In the genomic region with DNA sequence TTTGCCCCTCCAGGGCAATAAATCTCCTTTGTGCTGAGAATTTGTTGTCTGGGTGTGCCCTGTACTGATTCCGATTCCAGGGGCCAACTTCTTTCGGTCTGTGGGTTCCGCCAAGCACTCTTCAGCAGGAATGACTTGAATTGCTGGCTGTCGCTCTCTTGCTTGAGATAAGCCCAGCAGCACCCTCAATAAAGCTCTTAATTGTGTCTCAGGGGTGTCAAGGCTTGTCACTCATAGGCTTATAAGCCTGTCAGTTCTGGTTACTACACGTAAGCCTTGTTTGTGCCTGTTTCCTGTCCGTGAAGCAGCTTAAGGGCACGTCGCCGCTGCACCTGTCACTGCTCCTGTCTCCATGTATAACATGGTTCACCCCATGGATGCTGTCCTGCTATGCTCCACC, we compare ENCODE assay signal across 12 mouse cellular contexts. TPM values are rescaled to one million over a fixed set of nuclear protein-coding genes. Genes with fewer than 3 reads are reported as not detected.
DNase-seq lines count a peak whose midpoint lies in the region; ATAC-seq and TF ChIP-seq lines count a peak whose summit lies in the region.
"Had no signal": no experiment of that assay in that cellular context is flagged by ENCODE, and none has a peak within 500 bp of the region (broad histone marks: within the 10 kb centered on the region; RNA-seq: fewer than 3 reads in every experiment).

No protein-coding gene starts in this region.

- 62% methylated on average over 9 of the region's 9 CpGs for WGBS in forebrain, embryonic 13.5 days
- WGBS in forebrain, embryonic 15.5 days = 55% methylated on average over 9 of the region's 9 CpGs
- 58% methylated on average over 9 of the region's 9 CpGs for WGBS in hindbrain, embryonic 14.5 days
- WGBS in hindbrain, postnatal 0 days = 59% methylated on average over 9 of the region's 9 CpGs
- WGBS in midbrain, embryonic 11.5 days = 46% methylated on average over 9 of the region's 9 CpGs
- WGBS in midbrain, embryonic 10.5 days = 65% methylated on average over 9 of the region's 9 CpGs
- 43% methylated on average over 9 of the region's 9 CpGs for WGBS in stomach, embryonic 16.5 days

- H3K4me1 ChIP-seq in forebrain, embryonic 13.5 days = peaks cover 5% of the 10 kb centered on the region; the same call in 1 of the 2 replicates
- peaks cover 6% of the 10 kb centered on the region; the same call in 1 of the 2 replicates for H3K4me1 ChIP-seq in forebrain, embryonic 15.5 days
- H3K4me1 ChIP-seq in hindbrain, embryonic 14.5 days (replicated peaks; ENCODE audit: control insufficient read depth, insufficient read depth, low read length) = peaks cover 3% of the 10 kb centered on the region; the same call in 1 of the 2 replicates
- no peaks in the 10 kb centered on the region for H3K4me1 ChIP-seq in hindbrain, postnatal 0 days (ENCODE audit: insufficient read depth, low read length)
- H3K4me1 ChIP-seq in midbrain, embryonic 11.5 days (ENCODE audit: control insufficient read depth, insufficient read depth, low read length) = peaks cover 5% of the 10 kb centered on the region
- H3K4me1 ChIP-seq in midbrain, embryonic 10.5 days = peaks cover 8% of the 10 kb centered on the region
- H3K4me1 ChIP-seq in stomach, embryonic 16.5 days (ENCODE audit: control insufficient read depth, insufficient read depth, low read length) = 0 out of 2 replicates have a peak, but pooled peaks cover 1% of the 10 kb centered on the region

- peak overlapping the region; percentile 4; the same call in 1 of the 2 replicates for H3K4me2 ChIP-seq in forebrain, embryonic 13.5 days
- no peak overlapping the region for H3K4me2 ChIP-seq in forebrain, embryonic 15.5 days (replicated peaks)
- 0 out of 2 replicates have a peak overlapping the region, but pooled peaks have one; percentile 1 for H3K4me2 ChIP-seq in hindbrain, embryonic 14.5 days (replicated peaks)
- no peak overlapping the region for H3K4me2 ChIP-seq in hindbrain, postnatal 0 days (ENCODE audit: low read depth, low read length)
- no peak overlapping the region for H3K4me2 ChIP-seq in midbrain, embryonic 11.5 days
- H3K4me2 ChIP-seq in stomach, embryonic 16.5 days (ENCODE audit: low read depth, low read length) = 0 out of 2 replicates have a peak overlapping the region, but pooled peaks have one; percentile 3

- H3K27me3 ChIP-seq in forebrain, embryonic 13.5 days = no peaks in the 10 kb centered on the region
- no peaks in the 10 kb centered on the region for H3K27me3 ChIP-seq in forebrain, embryonic 15.5 days
- H3K27me3 ChIP-seq in hindbrain, embryonic 14.5 days (ENCODE audit: control insufficient read depth, insufficient read depth, low read length) = no peaks in the 10 kb centered on the region
- no peaks in the 10 kb centered on the region for H3K27me3 ChIP-seq in hindbrain, postnatal 0 days (ENCODE audit: insufficient read depth, low read length)
- H3K27me3 ChIP-seq in midbrain, embryonic 11.5 days (ENCODE audit: control insufficient read depth, insufficient read depth, low read length) = no peaks in the 10 kb centered on the region
- H3K27me3 ChIP-seq in midbrain, embryonic 10.5 days (ENCODE audit: low read depth, poor library complexity, severe bottlenecking) = no peaks in the 10 kb centered on the region
- no peaks in the 10 kb centered on the region for H3K27me3 ChIP-seq in stomach, embryonic 16.5 days (ENCODE audit: control insufficient read depth, insufficient read depth, low read length)

- no peak for TF ChIP-seq CTCF in hindbrain, postnatal 0 days (IDR thresholded peaks at IDR 0.05; ENCODE audit: low read depth)

- intact Hi-C loops in left cerebral cortex, postnatal 14 days (cut with DNase I) = no loop called here

- H3K9me3 ChIP-seq in forebrain, embryonic 13.5 days (replicated peaks) = no peaks in the 10 kb centered on the region
- no peaks in the 10 kb centered on the region for H3K9me3 ChIP-seq in forebrain, embryonic 15.5 days
- no peaks in the 10 kb centered on the region for H3K9me3 ChIP-seq in hindbrain, embryonic 14.5 days (ENCODE audit: control insufficient read depth, low read length)
- no peaks in the 10 kb centered on the region for H3K9me3 ChIP-seq in hindbrain, postnatal 0 days (ENCODE audit: low read length)
- H3K9me3 ChIP-seq in midbrain, embryonic 11.5 days (ENCODE audit: control insufficient read depth, low read length) = no peaks in the 10 kb centered on the region
- H3K9me3 ChIP-seq in midbrain, embryonic 10.5 days (replicated peaks) = no peaks in the 10 kb centered on the region
- no peaks in the 10 kb centered on the region for H3K9me3 ChIP-seq in stomach, embryonic 16.5 days (replicated peaks; ENCODE audit: control insufficient read depth, low read length)
- H3K9me3 ChIP-seq: G1E had no signal

- H3K36me3 ChIP-seq in forebrain, embryonic 13.5 days (ENCODE audit: poor library complexity, severe bottlenecking) = no peaks in the 10 kb centered on the region
- no peaks in the 10 kb centered on the region for H3K36me3 ChIP-seq in forebrain, embryonic 15.5 days
- no peaks in the 10 kb centered on the region for H3K36me3 ChIP-seq in hindbrain, embryonic 14.5 days (replicated peaks; ENCODE audit: control insufficient read depth, insufficient read depth)
- H3K36me3 ChIP-seq in hindbrain, postnatal 0 days (ENCODE audit: insufficient read depth, low read length) = no peaks in the 10 kb centered on the region
- no peaks in the 10 kb centered on the region for H3K36me3 ChIP-seq in midbrain, embryonic 11.5 days (ENCODE audit: control insufficient read depth, insufficient read depth, low read length)
- H3K36me3 ChIP-seq in midbrain, embryonic 10.5 days = no peaks in the 10 kb centered on the region
- no peaks in the 10 kb centered on the region for H3K36me3 ChIP-seq in stomach, embryonic 16.5 days (ENCODE audit: control insufficient read depth, insufficient read depth, low read length)
- H3K36me3 ChIP-seq: G1E had no signal

- no peak for DNase-seq in hindbrain, embryonic 14.5 days (ENCODE audit: low spot score)
- DNase-seq in hindbrain, postnatal 0 days (ENCODE audit: low spot score) = no peak
- no peak for DNase-seq in midbrain, embryonic 11.5 days (ENCODE audit: low spot score, missing footprints)
- DNase-seq in midbrain, embryonic 10.5 days (ENCODE audit: low spot score) = no peak
- DNase-seq in left cerebral cortex, postnatal 14 days (ENCODE audit: low spot score in 2 of 2) = no peak
- DNase-seq: kidney, postnatal 4 days; thymus, postnatal 25 days had no signal

- no peak overlapping the region for H3K27ac ChIP-seq in forebrain, embryonic 13.5 days
- no peak overlapping the region for H3K27ac ChIP-seq in forebrain, embryonic 15.5 days (replicated peaks)
- no peak overlapping the region for H3K27ac ChIP-seq in hindbrain, embryonic 14.5 days
- H3K27ac ChIP-seq in hindbrain, postnatal 0 days = no peak overlapping the region
- H3K27ac ChIP-seq in midbrain, embryonic 11.5 days (ENCODE audit: low read depth, low read length) = no peak overlapping the region
- H3K27ac ChIP-seq in midbrain, embryonic 10.5 days (replicated peaks) = no peak overlapping the region; the same call in 1 of the 2 replicates
- H3K27ac ChIP-seq in stomach, embryonic 16.5 days (ENCODE audit: low read length) = 0 out of 2 replicates have a peak overlapping the region, but pooled peaks have one; percentile 11
- H3K27ac ChIP-seq: macrophage had no signal

- ATAC-seq in forebrain, embryonic 13.5 days = peak; percentile 10; the same call in 1 of the 2 replicates
- ATAC-seq in forebrain, embryonic 15.5 days (replicated peaks) = no peak
- ATAC-seq in hindbrain, embryonic 14.5 days (ENCODE audit: low FRiP score) = 0 out of 2 replicates have a peak, but pooled peaks have one; percentile 6
- ATAC-seq in hindbrain, postnatal 0 days = no peak
- ATAC-seq in midbrain, embryonic 11.5 days (ENCODE audit: low FRiP score) = peak; percentile 49; the same call in 1 of the 2 replicates
- ATAC-seq in stomach, embryonic 16.5 days (ENCODE audit: insufficient read depth, low FRiP score) = no peak

- no peak overlapping the region for H3K9ac ChIP-seq in forebrain, embryonic 13.5 days
- no peak overlapping the region for H3K9ac ChIP-seq in forebrain, embryonic 15.5 days (replicated peaks)
- no peak overlapping the region for H3K9ac ChIP-seq in hindbrain, embryonic 14.5 days
- H3K9ac ChIP-seq in hindbrain, postnatal 0 days (replicated peaks; ENCODE audit: low read length) = no peak overlapping the region
- H3K9ac ChIP-seq in midbrain, embryonic 11.5 days (ENCODE audit: low read length) = no peak overlapping the region
- H3K9ac ChIP-seq in stomach, embryonic 16.5 days (ENCODE audit: low read length) = no peak overlapping the region

- H3K4me3 ChIP-seq in forebrain, embryonic 13.5 days = no peak overlapping the region
- H3K4me3 ChIP-seq in forebrain, embryonic 15.5 days = no peak overlapping the region
- no peak overlapping the region for H3K4me3 ChIP-seq in hindbrain, embryonic 14.5 days (replicated peaks; ENCODE audit: low read length)
- H3K4me3 ChIP-seq in hindbrain, postnatal 0 days (ENCODE audit: low read length) = no peak overlapping the region
- H3K4me3 ChIP-seq in midbrain, embryonic 11.5 days (ENCODE audit: low read depth, low read length) = no peak overlapping the region
- no peak overlapping the region for H3K4me3 ChIP-seq in midbrain, embryonic 10.5 days
- no peak overlapping the region; the same call in 1 of the 2 replicates for H3K4me3 ChIP-seq in stomach, embryonic 16.5 days (replicated peaks; ENCODE audit: low read length)

RNA-seq across cellular contexts. Expression of gene Fam198b, which starts 5.1 kb away (rescaled TPM):
- 0.79 and 2.4 TPM in 2 replicates for polyA plus RNA-seq in forebrain, embryonic 13.5 days (2015; fragmentation: Nextera tagmentation; extraction: Ambion mirVana)
- polyA plus RNA-seq in forebrain, embryonic 15.5 days (2015; fragmentation: Nextera tagmentation; extraction: Ambion mirVana) = 0.88 and 2.4 TPM in 2 replicates
- polyA plus RNA-seq in hindbrain, embryonic 14.5 days (2014; fragmentation: Nextera tagmentation; extraction: Ambion mirVana) = 1.7 and 4.8 TPM in 2 replicates
- total RNA-seq in hindbrain, postnatal 0 days (2014; rRNA removed) = 2.3 and 3.1 TPM in 2 replicates
- 1.8 and 2.0 TPM in 2 replicates for polyA plus RNA-seq in hindbrain, postnatal 0 days (2015; fragmentation: Nextera tagmentation; extraction: Ambion mirVana)
- polyA plus RNA-seq in midbrain, embryonic 11.5 days (2014; fragmentation: Nextera tagmentation; extraction: Ambion mirVana) = 0.73 and 0.77 TPM in 2 replicates
- polyA plus RNA-seq in midbrain, embryonic 10.5 days (2016; fragmentation: Nextera tagmentation; extraction: Ambion mirVana) = 2.0 and 2.7 TPM in 2 replicates
- polyA plus RNA-seq in stomach, embryonic 16.5 days (2015; fragmentation: Nextera tagmentation; extraction: Ambion mirVana) = 18.9 and 19.5 TPM in 2 replicates
- 10 to 100 TPM; 13.8 to 16.4 TPM for total RNA-seq in left cerebral cortex, postnatal 14 days (2021)

RNA-seq across cellular contexts. Expression of gene Tmem144, which starts 26.7 kb away (rescaled TPM):
- polyA plus RNA-seq in forebrain, embryonic 13.5 days (2015; fragmentation: Nextera tagmentation; extraction: Ambion mirVana) = 3.3 and 4.0 TPM in 2 replicates
- polyA plus RNA-seq in forebrain, embryonic 15.5 days (2015; fragmentation: Nextera tagmentation; extraction: Ambion mirVana) = 1.6 and 1.8 TPM in 2 replicates
- polyA plus RNA-seq in hindbrain, embryonic 14.5 days (2014; fragmentation: Nextera tagmentation; extraction: Ambion mirVana) = 1.2 and 2.0 TPM in 2 replicates
- 2.6 and 2.7 TPM in 2 replicates for total RNA-seq in hindbrain, postnatal 0 days (2014; rRNA removed)
- 3.1 and 3.2 TPM in 2 replicates for polyA plus RNA-seq in hindbrain, postnatal 0 days (2015; fragmentation: Nextera tagmentation; extraction: Ambion mirVana)
- polyA plus RNA-seq in midbrain, embryonic 11.5 days (2014; fragmentation: Nextera tagmentation; extraction: Ambion mirVana) = 2.0 and 3.4 TPM in 2 replicates
- polyA plus RNA-seq in midbrain, embryonic 10.5 days (2016; fragmentation: Nextera tagmentation; extraction: Ambion mirVana) = 2.6 and 2.7 TPM in 2 replicates
- polyA plus RNA-seq in stomach, embryonic 16.5 days (2015; fragmentation: Nextera tagmentation; extraction: Ambion mirVana) = 3.8 and 4.4 TPM in 2 replicates
- total RNA-seq in left cerebral cortex, postnatal 14 days (2021) = 10 to 100 TPM in 1 of 2 experiments, 1 to 10 TPM in 1; 8.9 to 11.8 TPM

Comparison
In these comparisons a context has a peak if more than half of its experiments do, and no peak if none do; other contexts are left out.
1. ATAC-seq: peak in forebrain, embryonic 13.5 days (single experiment), hindbrain, embryonic 14.5 days (single experiment) and midbrain, embryonic 11.5 days (single experiment); none in forebrain, embryonic 15.5 days (single experiment), hindbrain, postnatal 0 days (single experiment) and stomach, embryonic 16.5 days (single experiment).
2. H3K4me2 ChIP-seq: peak in forebrain, embryonic 13.5 days (single experiment), hindbrain, embryonic 14.5 days (single experiment) and stomach, embryonic 16.5 days (single experiment); none in forebrain, embryonic 15.5 days (single experiment), hindbrain, postnatal 0 days (single experiment) and midbrain, embryonic 11.5 days (single experiment).